Mouse (Mus musculus) liver, embryonic 14.5 days (tissue): ENCODE results near the gene Atf5.

Experiments used
- CTCF ChIP-seq: IDR thresholded peaks from 2 replicates; pipeline ENCODE4 v1.5.1; 2016; ENCODE audit warnings: antibody characterized with exemption, low read depth, control low read depth
- EP300 ChIP-seq: IDR thresholded peaks from 2 replicates; pipeline ENCODE4 v1.6.1; 2016; ENCODE audit warnings: antibody characterized with exemption, low read depth

DNA sequence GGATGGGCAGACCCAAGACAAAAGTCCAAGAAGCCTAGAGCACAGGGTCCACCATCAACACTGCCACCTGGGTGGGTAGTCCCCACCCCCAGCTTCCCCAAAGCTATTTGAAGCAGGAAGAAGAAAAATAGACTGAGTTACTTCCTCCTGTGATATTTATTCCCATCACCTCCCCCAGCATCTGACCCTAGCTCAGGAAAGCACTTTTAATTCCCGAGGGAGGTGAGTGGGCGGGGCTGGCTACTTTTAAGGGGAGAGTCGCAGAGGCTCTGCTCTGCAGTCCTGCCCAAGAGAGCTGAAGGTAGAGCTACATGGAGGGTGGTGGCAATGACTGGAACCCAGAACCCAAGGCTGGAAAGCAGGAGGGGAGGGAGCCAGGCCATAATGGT lies 19.6 kb upstream of the Atf5 start:
- TF ChIP-seq CTCF (no peak), EP300 (no peak)
